Mouse (Mus musculus): ENCODE data around the gene Fabp7. TPM values are rescaled to one million over a fixed set of nuclear protein-coding genes. Genes with fewer than 3 reads are reported as not detected.

Fabp7 gene
- polyA plus RNA-seq, 1 experiment: 572 TPM

DNA sequence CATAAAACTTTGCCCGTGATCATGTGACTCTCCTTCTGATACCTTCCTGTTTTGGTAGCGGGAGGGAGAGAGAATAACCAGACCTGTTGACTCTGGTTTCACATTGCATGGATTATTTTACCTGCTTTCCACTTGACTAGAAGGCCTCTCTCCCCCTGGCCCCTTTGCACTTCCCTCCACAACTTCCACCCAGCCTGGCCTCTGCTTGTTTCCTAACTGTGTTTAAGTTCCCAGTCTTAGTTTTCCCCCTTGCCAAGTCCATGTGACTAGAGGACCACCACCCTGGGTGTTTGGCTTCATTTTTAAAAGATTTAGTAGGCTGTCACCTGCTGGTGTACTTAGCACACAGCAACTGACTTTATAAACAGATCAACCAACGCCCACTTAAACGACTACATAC is 11.4 kb downstream of the Fabp7 start:
- no peak for DNase-seq (ENCODE audit: extremely low spot score in 1 of 2, low spot score in 1 of 2)

DNA sequence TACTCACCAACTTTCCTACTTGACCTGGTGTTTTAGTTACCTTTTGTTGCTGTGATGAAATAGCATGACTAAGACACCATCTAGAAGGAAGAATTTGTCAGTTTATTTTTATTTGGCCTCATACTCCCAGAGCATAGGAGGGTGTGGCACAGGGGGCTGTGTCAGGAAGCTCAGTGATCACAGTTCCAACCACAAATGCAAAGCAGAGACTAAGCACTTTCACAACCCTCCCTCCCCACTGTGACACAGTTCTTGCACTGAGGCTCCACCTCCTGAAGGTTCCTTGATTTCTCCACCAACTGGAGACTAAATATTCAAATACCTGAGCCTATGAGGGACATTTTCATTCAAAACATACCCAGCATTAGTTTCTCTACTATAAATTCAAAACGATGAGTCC is 14.8 kb downstream of the Fabp7 start:
- no peak for DNase-seq (ENCODE audit: extremely low spot score in 1 of 2, low spot score in 1 of 2)

DNA sequence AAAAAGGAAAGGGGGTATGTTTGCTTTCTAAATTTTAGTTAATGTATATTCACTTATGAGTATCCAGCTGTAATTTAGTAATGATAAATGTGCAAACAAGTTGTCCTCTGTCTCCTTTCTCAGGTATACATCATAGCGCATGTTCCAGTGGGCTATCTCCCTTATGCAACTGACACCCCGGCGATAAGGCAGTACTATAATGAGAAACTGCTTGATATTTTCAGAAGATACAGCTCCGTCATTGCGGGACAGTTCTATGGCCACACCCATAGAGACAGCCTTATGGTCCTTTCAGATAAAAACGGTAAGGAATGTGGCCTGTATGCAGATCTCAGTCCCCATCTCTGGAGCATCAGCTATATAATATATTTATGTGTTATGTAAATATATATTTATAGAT is 23.1 kb downstream of the Fabp7 start:
- DNase-seq (ENCODE audit: extremely low spot score in 1 of 2, low spot score in 1 of 2): no peak

DNA sequence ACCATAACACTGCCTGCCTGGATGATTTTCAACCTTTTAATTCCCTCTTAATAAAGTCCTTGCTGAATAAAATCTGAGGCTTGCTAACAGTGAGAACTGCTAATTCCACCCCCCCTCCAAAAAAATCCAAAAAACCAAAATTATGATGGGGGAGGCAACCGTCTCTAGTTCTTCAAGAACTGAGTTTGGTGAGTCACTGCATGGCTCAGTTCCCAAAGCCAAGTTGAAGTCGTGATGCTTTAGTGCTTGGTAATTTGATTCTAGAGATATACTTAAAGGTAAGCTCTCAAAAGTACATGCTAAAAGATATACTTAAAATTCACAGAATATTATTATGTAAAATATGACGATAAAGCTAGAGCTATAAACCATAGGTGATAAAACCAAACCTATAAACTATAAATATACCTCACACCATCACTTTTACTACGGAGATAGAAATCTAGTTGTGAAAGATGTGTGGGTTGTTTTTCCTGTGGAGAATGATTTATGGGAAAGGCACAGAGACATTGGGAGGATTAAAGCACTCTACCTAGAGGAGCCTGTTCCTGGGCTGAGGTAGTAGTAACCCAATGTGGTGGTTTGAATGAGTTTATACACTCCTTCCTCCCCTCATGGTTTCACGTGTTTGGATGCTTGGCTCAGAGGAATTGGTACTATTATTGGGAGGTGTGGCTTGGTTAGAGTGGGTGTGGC is 27.6 kb downstream of the Fabp7 start:
- DNase-seq (ENCODE audit: extremely low spot score in 1 of 2, low spot score in 1 of 2): peak; percentile 46 to 79

DNA sequence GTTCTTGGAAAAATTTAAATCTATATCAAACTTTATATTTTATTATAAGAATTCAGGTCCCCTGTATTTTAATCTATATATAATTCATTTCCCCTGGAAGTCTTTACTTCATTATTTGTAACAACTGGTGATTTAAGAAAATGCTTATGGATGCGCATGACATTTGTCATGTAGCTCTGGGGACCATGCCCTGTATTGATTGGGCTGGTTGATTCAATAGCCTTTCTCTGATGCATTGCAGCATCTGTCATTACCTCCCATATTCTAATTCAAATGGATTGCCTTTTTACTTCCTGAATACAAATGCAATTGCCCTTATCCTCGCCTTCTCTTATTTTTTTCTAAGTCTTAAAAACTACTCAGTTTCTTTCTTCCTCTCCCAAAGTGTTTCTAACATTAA is 29.6 kb downstream of the Fabp7 start:
- DNase-seq (ENCODE audit: extremely low spot score in 1 of 2, low spot score in 1 of 2): no peak

DNA sequence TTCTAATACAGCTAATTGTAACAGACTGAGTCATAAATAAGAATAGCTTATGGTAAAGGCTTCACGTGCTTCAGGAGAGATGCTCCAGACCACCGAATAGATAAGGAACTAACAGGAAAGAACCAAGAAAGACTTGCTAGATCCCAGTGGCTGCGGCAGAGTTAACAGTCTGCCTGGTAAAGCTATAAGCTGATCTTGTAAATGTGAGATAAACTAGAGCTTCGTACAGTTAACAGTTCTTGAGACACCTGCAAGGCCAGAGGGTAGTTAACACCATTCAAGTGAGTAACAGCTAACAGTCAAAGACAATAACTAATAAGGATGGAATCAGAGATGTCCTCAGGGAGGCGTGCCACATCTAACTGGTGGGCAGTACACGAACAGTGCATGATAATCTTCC is 31.2 kb downstream of the Fabp7 start:
- DNase-seq (ENCODE audit: extremely low spot score in 1 of 2, low spot score in 1 of 2): no peak

DNA sequence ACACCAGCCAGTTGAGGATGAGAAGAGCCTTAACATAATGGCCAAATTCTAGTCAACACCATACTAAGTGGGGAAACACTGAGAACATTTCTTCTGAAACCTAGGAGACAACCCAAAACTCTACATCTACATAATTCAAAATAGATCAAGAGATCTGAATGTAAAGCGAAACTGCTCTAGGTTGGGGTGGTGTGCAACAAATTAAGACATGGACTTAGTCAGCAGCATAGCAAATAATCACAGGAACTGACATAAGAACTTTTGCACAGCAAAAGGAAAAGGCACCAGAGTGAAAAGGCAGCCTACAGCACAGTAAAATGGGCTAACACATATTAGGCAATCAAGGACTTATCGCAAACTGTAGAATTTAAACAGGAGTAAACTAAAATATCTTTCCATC is 34.5 kb downstream of the Fabp7 start:
- DNase-seq (ENCODE audit: extremely low spot score in 1 of 2, low spot score in 1 of 2): no peak

DNA sequence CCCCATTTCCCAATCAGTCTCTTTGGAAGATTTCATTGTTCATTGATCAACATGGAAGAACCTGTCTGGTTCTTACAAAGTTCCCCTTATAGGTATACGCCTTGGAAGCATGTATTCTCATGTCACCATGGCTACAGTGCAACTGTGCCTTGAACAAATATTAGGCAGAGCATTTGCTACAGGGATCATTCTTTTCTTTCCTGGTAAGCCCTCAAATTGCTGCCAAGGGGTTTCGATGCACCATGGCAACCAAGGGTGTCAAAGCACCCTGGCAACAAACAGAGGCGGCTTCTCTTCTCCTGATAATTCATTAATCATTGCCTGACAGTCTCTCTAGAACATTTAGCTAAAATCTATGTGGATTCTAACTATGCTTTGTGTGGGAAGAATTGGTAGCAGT is 37.8 kb downstream of the Fabp7 start:
- peak in 1 of 2 experiments; percentile 59 for DNase-seq (ENCODE audit: extremely low spot score in 1 of 2, low spot score in 1 of 2)

DNA sequence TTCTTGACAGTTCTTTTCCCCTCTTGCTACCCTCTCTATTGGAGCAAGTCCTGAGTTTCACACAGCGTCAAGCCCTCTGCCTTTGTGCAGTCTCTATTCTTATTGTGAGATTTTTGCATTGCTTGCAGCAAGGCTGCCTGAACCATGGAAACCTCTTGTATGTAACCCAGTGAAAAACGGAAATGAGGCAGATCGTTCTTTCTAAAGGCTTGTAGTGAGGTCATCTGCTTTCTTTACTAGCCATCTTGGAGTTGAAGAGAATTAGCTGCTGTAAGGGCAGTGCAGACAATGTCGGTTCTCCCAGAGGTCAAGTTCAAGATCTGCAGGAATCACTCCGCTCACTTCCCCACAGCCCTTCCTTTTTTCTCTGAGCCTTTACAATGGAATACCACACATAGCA is 44.0 kb downstream of the Fabp7 start:
- peak in 1 of 2 experiments; percentile 20 for DNase-seq (ENCODE audit: extremely low spot score in 1 of 2, low spot score in 1 of 2)

DNA sequence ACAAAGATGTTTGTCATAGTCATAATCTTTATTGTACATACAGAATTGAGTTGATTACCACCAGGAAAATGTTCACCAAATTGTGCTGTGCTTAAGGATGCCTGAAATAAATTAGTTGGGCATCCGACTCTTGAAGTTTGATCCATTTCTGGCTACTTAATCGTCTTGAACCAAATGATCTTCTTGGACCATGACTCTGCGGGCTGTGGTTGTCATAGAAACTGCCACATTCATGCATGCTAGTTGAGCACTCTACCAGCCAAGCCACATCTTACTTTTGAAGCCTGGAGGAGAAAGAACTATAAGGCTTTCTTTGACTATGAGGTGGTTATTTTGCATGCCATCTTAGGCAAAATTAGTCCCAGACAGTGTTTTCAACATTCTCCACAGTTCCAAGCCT is 44.9 kb downstream of the Fabp7 start:
- peak in 1 of 2 experiments; percentile 13 for DNase-seq (ENCODE audit: extremely low spot score in 1 of 2, low spot score in 1 of 2)

DNA sequence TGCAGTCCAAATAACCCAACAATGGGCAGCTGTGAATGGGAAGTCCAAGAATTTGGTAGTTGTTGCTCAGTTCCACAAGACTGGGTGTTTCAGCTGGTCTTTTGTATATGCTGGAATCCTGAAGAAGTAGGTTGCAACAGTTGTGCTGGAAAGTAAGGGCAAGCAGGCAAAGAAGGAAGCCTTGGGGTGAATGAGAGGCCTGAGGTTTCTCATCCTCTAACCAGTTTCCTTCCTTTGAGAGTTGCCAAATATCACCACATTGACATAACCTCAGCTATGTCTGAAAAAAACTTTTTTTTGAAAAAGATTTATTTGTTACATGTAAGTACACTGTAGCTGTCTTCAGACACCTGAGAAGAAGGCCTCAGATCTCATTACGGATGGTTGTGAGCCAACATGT is 50.4 kb downstream of the Fabp7 start:
- DNase-seq (ENCODE audit: extremely low spot score in 1 of 2, low spot score in 1 of 2): no peak

DNA sequence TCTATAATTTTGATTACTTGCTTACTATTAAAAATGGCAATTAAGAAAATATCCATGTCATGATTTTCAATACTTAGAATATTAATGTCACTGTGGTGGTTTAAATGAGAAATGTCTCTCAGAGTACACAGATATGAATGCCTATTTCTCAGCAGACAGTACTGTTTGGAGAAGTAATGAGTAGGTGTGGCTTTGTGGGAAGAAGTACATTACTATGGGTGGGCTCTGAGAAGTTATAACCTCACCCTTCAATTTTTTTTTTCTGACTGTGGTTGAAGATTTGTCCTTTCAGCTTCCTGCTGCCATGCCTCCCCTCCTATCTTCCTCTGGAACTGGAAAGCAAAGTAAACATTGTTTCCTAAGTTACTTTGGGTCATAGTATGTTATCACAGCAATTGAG is 51.3 kb downstream of the Fabp7 start:
- no peak for DNase-seq (ENCODE audit: extremely low spot score in 1 of 2, low spot score in 1 of 2)

Other genes starting within 250 kb of the Fabp7 start
- gene Pkib, start 152.9 kb upstream of the Fabp7 start, polyA plus RNA-seq (2012; rRNA removed): 12.2 and 15.6 TPM in 2 replicates
- 42.2 and 48.2 TPM in 2 replicates for gene Smpdl3a, start 9.5 kb downstream of the Fabp7 start, polyA plus RNA-seq (2012; rRNA removed)